In genomic region chr12:88990753-88991152, GRCm38 (mm10) we compare ENCODE assay signal across 25 mouse cellular contexts.
"Had no signal": no experiment of that assay in that cellular context is flagged by ENCODE, and none has a peak within 500 bp of the region (broad histone marks: within the 10 kb centered on the region; RNA-seq: fewer than 3 reads in every experiment).

No protein-coding gene starts in this region.

- DNase-seq: kidney, adult 2 months; kidney, postnatal 25 days; liver; lung, adult 18-20 months; lung, postnatal 10 days; lung, postnatal 36 days; right cerebral cortex, adult 18-20 months; right cerebral cortex, postnatal 14 days; right cerebral cortex, postnatal 4 days; thymus, adult 2 months; thymus, postnatal 14 days; thymus, postnatal 4 days had no signal

- H3K4me3 ChIP-seq: intestine, embryonic 15.5 days; limb, embryonic 10.5 days; limb, embryonic 13.5 days; liver, embryonic 12.5 days; liver, embryonic 15.5 days; lung, embryonic 15.5 days; megakaryocyte, embryonic 14.5 days; midbrain, embryonic 10.5 days; midbrain, embryonic 13.5 days; myocyte; neural tube, embryonic 13.5 days had no signal

- H3K4me1 ChIP-seq: intestine, embryonic 15.5 days; limb, embryonic 10.5 days; limb, embryonic 13.5 days; lung, embryonic 15.5 days; megakaryocyte, embryonic 14.5 days; midbrain, embryonic 10.5 days had no signal

- H3K27ac ChIP-seq: intestine, embryonic 15.5 days; kidney, postnatal 0 days; limb, embryonic 10.5 days; limb, embryonic 13.5 days; liver, embryonic 12.5 days; liver, embryonic 15.5 days; lung, embryonic 15.5 days; midbrain, embryonic 10.5 days; midbrain, embryonic 13.5 days; neural tube, embryonic 13.5 days; stomach, postnatal 0 days had no signal
